Mouse (Mus musculus): ENCODE measurements around the gene Adssl1.

Adssl1 gene

DNA sequence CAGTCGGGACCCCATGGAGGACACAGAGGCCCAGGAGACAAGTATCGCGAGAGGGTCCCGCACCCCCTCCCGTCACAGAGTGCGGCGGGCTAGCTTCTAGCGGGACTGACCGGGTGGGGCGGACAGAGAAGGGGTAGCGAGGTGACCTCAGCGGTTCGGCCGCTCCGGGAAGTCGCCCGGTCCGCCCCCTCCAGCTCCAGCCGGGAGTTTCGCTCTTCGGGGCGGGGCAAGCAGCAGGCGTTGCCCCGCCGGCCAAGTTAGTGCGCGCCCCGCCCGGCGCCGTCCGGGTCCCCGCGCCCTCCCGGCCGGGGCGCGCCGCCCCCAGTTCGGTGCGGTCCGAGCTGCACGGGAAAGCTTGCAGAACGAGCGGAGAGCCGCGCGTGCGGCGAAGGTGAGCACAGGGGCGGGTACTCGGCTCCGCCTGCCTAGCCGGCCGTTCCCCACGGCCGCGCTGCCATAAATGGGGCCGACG is 58.7 kb downstream of the Adssl1 start, which contains the start of gene Zbtb42:
Gene Zbtb42 (plus strand): TSS at position 274 of the 472 bp plus-strand sequence.
- DNase-seq, result peak; percentile 80 to 89

DNA sequence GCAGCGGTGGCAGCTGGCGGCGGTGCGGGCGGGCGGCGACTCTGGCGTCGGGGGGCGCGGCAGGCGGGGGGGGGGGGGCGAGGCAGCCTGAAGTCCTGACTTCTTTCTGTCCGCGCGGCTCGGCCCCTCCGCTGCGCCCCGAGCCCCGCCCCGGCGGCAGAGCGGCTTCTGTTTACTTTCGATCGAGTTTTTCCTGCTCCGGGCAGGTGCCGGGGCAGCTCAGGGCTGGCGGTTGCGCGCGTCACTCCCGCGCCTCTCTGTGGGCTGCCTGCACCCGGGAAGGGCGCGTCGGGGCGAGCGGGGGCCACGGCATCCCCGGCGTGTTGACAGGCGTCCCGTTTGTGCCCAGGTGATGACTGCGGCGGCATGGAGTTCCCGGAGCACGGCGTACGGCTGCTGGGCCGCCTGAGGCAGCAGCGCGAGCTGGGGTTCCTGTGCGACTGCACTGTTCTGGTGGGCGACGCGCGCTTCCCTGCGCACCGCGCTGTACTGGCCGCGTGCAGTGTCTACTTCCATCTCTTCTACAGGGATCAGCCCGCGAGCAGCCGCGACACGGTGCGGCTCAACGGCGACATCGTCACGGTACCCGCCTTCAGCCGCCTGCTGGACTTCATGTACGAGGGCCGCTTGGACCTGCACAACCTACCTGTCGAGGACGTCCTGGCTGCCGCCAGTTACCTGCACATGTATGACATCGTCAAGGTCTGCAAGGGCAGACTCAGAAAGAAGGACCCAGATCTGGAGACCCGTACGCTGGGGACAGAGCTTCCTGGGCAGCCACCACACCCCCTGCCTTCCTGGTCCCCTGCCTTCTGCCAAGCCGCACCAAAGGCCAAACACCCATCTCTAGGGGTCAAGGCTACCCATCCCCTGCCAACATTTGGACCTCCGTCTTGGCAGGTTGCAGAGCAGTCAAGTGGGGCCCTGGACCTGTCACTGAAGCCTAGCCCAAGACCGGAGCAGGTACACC is 59.5 kb downstream of the Adssl1 start:
- peak; percentile 76 to 87 for DNase-seq

DNA sequence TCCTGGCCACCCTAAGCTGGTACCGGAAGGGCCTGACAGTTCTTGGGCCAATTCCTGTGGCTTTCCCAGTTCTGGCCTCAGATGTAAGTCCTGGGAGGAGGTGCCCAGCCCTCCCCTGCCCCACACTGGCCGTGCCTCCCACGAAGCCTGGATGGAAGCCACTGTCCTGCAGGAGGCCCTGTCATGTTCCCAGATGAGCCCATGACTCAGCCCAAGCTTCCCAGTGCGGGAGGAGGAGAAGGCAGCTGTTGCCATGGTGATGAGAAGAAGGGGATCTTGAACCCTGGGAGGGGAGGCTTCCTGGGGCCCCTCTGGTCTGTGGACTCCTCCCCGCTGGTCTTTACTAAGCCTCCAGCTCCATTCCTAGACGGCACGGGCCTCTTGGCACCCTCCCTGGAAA is 63.5 kb downstream of the Adssl1 start:
- no peak for DNase-seq

DNA sequence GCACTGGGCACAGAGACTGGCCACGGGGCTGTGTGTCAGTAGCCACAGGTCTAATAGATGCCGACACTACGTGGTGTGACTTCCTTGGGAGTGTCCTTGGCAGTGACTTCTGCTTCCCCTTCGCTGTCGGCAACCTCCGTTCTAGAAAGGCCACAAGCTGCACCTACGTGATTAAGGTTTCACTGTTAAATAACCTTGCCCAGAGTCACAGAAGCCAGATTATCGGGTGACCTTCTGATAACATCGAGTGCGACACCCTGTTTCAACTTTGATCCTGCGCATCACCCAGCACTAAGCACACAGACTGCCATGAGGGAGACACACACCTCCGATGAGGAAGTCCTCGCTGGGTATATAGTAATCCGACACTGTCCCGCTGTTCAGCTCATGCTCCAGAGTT is 68.6 kb downstream of the Adssl1 start:
- DNase-seq, result peak in 1 of 2 experiments; percentile 34
